ENCODE assay signal across 16 mouse cellular contexts in the genomic region with DNA sequence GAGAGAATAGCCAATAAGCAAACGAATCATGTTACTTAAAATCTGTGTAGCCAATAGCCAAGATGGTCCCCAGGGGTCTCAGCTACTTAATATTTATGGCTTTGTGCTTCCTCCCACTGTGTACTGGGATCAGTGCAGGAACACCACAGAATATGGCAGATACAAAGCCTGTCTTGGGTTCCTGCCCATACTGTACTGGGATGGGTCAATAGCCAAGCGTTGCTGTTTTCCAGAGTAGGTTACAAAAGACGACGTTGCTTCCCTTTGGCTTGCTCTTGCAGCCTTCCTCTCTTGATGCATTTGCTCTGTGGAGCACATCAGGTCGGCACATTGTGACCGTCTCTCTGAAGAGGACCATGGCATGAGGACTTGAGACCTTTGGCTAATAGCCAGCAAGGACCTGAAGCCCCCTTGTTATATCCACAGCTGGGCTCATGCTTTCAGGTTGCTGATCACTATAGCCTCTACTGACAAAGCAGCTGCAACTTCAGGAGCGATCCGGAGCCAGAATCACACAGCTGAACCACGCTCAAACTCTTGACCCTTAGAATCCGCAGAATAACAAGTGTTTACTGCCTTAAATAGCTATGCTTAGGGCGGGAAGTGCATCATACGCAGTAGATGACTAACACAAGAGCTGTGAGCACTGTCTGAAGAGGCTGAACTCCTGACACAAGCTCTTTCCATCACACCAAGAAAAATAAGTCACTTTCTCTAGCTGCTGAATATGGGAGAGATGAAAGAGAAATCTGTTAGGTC.
DNase-seq lines count a peak whose midpoint lies in the region; ATAC-seq and TF ChIP-seq lines count a peak whose summit lies in the region.
"Had no signal": no experiment of that assay in that cellular context is flagged by ENCODE, and none has a peak within 500 bp of the region (broad histone marks: within the 10 kb centered on the region; RNA-seq: fewer than 3 reads in every experiment).

No protein-coding gene starts in this region.

- H3K36me3 ChIP-seq in kidney, embryonic 14.5 days (ENCODE audit: control insufficient read depth, insufficient read depth, low read length): no peaks in the 10 kb centered on the region
- no peaks in the 10 kb centered on the region for H3K36me3 ChIP-seq in limb, embryonic 10.5 days
- H3K36me3 ChIP-seq: embryonic facial prominence, embryonic 13.5 days; forebrain, embryonic 12.5 days; hindbrain, embryonic 12.5 days; liver, embryonic 15.5 days had no signal

- no peaks in the 10 kb centered on the region for H3K27me3 ChIP-seq in kidney, embryonic 14.5 days (ENCODE audit: control insufficient read depth, insufficient read depth, low read length)
- H3K27me3 ChIP-seq in limb, embryonic 10.5 days (ENCODE audit: low read depth, poor library complexity, severe bottlenecking): peaks cover 11% of the 10 kb centered on the region; the same call in 1 of the 2 replicates
- H3K27me3 ChIP-seq: CH12.LX; embryonic facial prominence, embryonic 13.5 days; hindbrain, embryonic 12.5 days; liver, embryonic 15.5 days had no signal

- no peak overlapping the region for H3K27ac ChIP-seq in kidney, embryonic 14.5 days (ENCODE audit: low read depth, low read length)
- peak overlapping the region; percentile 63 for H3K27ac ChIP-seq in gastrocnemius, adult 2 months
- no peak overlapping the region for H3K27ac ChIP-seq in limb, embryonic 10.5 days
- H3K27ac ChIP-seq: embryonic facial prominence, embryonic 13.5 days; forebrain, embryonic 12.5 days; hindbrain, embryonic 12.5 days; liver, embryonic 15.5 days had no signal

- no peak for ATAC-seq in kidney, embryonic 14.5 days (ENCODE audit: low FRiP score, low TSS enrichment)
- ATAC-seq: midbrain, embryonic 16.5 days had no signal

- H3K4me3 ChIP-seq in kidney, embryonic 14.5 days (ENCODE audit: low read length): no peak overlapping the region
- H3K4me3 ChIP-seq in gastrocnemius, adult 2 months: no peak overlapping the region
- H3K4me3 ChIP-seq in limb, embryonic 10.5 days: no peak overlapping the region
- H3K4me3 ChIP-seq: embryonic facial prominence, embryonic 13.5 days; forebrain, embryonic 12.5 days; hindbrain, embryonic 12.5 days; liver, embryonic 15.5 days had no signal

- intact Hi-C loops in gastrocnemius, adult 2 months (cut with DNase I): no loop called here
- intact Hi-C loops in gastrocnemius, postnatal 36 days (cut with DNase I): no loop called here

- 69% methylated on average over 12 of the region's 12 CpGs for WGBS in kidney, embryonic 14.5 days
- 90% methylated on average over 12 of the region's 12 CpGs for WGBS in limb, embryonic 10.5 days

- no peaks in the 10 kb centered on the region for H3K9me3 ChIP-seq in kidney, embryonic 14.5 days (ENCODE audit: control insufficient read depth, low read length)
- H3K9me3 ChIP-seq in limb, embryonic 10.5 days (replicated peaks): no peaks in the 10 kb centered on the region
- H3K9me3 ChIP-seq: embryonic facial prominence, embryonic 13.5 days; forebrain, embryonic 12.5 days; hindbrain, embryonic 12.5 days; liver, embryonic 15.5 days had no signal

- DNase-seq in kidney, adult 8-10 months: peak; percentile 4 to 7
- DNase-seq in gastrocnemius, adult 2 months: peak; percentile 37
- DNase-seq in gastrocnemius, postnatal 36 days: peak; percentile 34 to 38
- DNase-seq in limb, embryonic 10.5 days (ENCODE audit: low spot score): peak; percentile 12
- DNase-seq in thymus, postnatal 14 days: no peak
- no peak for DNase-seq in urinary bladder, postnatal 10 days (ENCODE audit: low spot score)
- DNase-seq: cerebellum, postnatal 36 days; lung, postnatal 4 days; right cerebral cortex, adult 18-20 months had no signal

- no peak overlapping the region for H3K4me2 ChIP-seq in kidney, embryonic 14.5 days (replicated peaks; ENCODE audit: low read depth, low read length)
- H3K4me2 ChIP-seq: embryonic facial prominence, embryonic 13.5 days; forebrain, embryonic 12.5 days; hindbrain, embryonic 12.5 days; liver, embryonic 15.5 days had no signal

- TF ChIP-seq CTCF in gastrocnemius, adult 2 months (IDR thresholded peaks at IDR 0.05): no peak

- peaks cover 20% of the 10 kb centered on the region for H3K4me1 ChIP-seq in kidney, embryonic 14.5 days (ENCODE audit: control insufficient read depth, insufficient read depth, low read length)
- H3K4me1 ChIP-seq in limb, embryonic 10.5 days: peaks cover 18% of the 10 kb centered on the region
- H3K4me1 ChIP-seq: liver, embryonic 15.5 days had no signal

- H3K9ac ChIP-seq in kidney, embryonic 14.5 days (ENCODE audit: low read depth, low read length): no peak overlapping the region
- H3K9ac ChIP-seq: embryonic facial prominence, embryonic 13.5 days; forebrain, embryonic 12.5 days; hindbrain, embryonic 12.5 days; liver, embryonic 15.5 days had no signal

Comparison
In these comparisons a context has a peak if more than half of its experiments do, and no peak if none do; other contexts are left out.
1. DNase-seq: peak in kidney, adult 8-10 months (2 of 2), gastrocnemius, adult 2 months (single experiment), gastrocnemius, postnatal 36 days (2 of 2) and limb, embryonic 10.5 days (single experiment); none in thymus, postnatal 14 days (single experiment) and urinary bladder, postnatal 10 days (single experiment).